14 mouse cellular contexts compared by ENCODE assay signal in the genomic region with DNA sequence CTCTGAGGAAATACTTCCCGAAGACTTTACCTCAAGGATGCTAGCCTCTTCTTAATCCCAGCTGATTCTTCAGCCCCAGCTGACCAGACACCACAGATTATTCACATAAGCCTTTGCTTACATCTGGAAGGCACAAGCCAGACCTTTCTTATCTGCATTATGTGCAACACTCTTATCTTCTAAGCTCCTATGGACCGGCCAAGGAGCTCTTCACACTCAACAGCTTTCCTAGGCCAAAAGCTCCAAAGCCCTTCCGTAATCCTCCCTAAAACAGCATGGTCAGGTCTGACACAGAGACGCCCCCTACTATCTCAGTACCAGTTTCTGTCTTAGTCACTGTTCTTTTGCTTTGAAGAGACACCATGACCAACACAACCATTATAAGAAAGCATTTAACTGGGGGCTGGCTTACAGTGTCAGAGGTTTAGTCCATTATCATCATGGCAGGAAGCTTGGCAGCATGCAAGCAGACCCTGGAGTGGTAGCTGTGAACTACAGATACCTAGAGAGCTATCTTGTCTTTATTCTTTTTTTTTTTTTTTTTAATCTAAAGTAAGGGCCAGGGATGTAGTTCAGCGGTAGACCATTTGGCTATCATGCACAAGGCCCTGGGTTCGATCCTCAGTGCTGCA. TPM values are rescaled to one million over a fixed set of nuclear protein-coding genes. Genes with fewer than 3 reads are reported as not detected.
DNase-seq lines count a peak whose midpoint lies in the region; ATAC-seq and TF ChIP-seq lines count a peak whose summit lies in the region.
"Had no signal": no experiment of that assay in that cellular context is flagged by ENCODE, and none has a peak within 500 bp of the region (broad histone marks: within the 10 kb centered on the region; RNA-seq: fewer than 3 reads in every experiment).

No protein-coding gene starts in this region.

- TF ChIP-seq POLR2A in CH12.LX (IDR thresholded peaks at IDR 0.05; ENCODE audit: low read depth, low read length) (no peak), MEL (IDR thresholded peaks at IDR 0.05; ENCODE audit: control insufficient read depth in 1 of 2, insufficient read depth in 1 of 2, low read depth in 1 of 2, low read length in 2 of 2, poor library complexity in 1 of 2) (no peak)

- H3K9me3 ChIP-seq in CH12.LX (replicated peaks; ENCODE audit: low read length) (no peaks in the 10 kb centered on the region), MEL (replicated peaks; ENCODE audit: insufficient read depth, low read length) (no peaks in the 10 kb centered on the region)
- H3K9me3 ChIP-seq in liver, postnatal 0 days (ENCODE audit: low read length) = no peaks in the 10 kb centered on the region
- H3K9me3 ChIP-seq: limb, embryonic 10.5 days had no signal

- TF ChIP-seq RAD21 in CH12.LX (IDR thresholded peaks at IDR 0.05; ENCODE audit: low read depth, low read length) (no peak), MEL (IDR thresholded peaks at IDR 0.05; ENCODE audit: low read depth, low read length) (no peak)

- H3K4me1 ChIP-seq in CH12.LX (ENCODE audit: control insufficient read depth in 1 of 2, insufficient read depth in 2 of 2) (peaks cover 4 to 39% of the 10 kb centered on the region in 2 experiments), MEL (ENCODE audit: control insufficient read depth in 1 of 2, insufficient read depth in 2 of 2, low read length in 2 of 2) (peaks cover 2 to 25% of the 10 kb centered on the region in 2 experiments; a peak in 3 of 4 replicates)
- peaks cover 16% of the 10 kb centered on the region for H3K4me1 ChIP-seq in liver, postnatal 0 days (ENCODE audit: insufficient read depth)
- H3K4me1 ChIP-seq: limb, embryonic 10.5 days had no signal

- H3K79me2 ChIP-seq in CH12.LX (replicated peaks; ENCODE audit: control insufficient read depth, extremely low read depth, insufficient read depth, poor library complexity, severe bottlenecking) = no peaks in the 10 kb centered on the region
- H3K79me2 ChIP-seq in MEL (ENCODE audit: control insufficient read depth, insufficient read depth, low read length, poor library complexity) = no peaks in the 10 kb centered on the region

- H3K4me3 ChIP-seq in CH12.LX (replicated peaks in 1 of 3; ENCODE audit: low read depth in 2 of 3, low read length in 2 of 3, poor library complexity in 1 of 3) (no peak overlapping the region), MEL (ENCODE audit: control insufficient read depth in 1 of 2, insufficient read depth in 1 of 2, low read depth in 2 of 2, low read length in 2 of 2) (no peak overlapping the region)
- H3K4me3 ChIP-seq in liver, postnatal 0 days (ENCODE audit: low read depth, low read length) = no peak overlapping the region
- H3K4me3 ChIP-seq in layer of hippocampus, adult 2 months = no peak overlapping the region
- H3K4me3 ChIP-seq: limb, embryonic 10.5 days had no signal

- in situ Hi-C loops in CH12.LX (cut with MboI; ENCODE audit: low pct_ligation_motif_present, low pct_unique_long_range_greater_than_20kb, low sequenced_read_pairs) = no loop called here

- H3K9ac ChIP-seq in CH12.LX (ENCODE audit: insufficient read depth, low read depth) = no peak overlapping the region
- no peak overlapping the region for H3K9ac ChIP-seq in MEL (ENCODE audit: control insufficient read depth, low read depth, low read length, poor library complexity, severe bottlenecking)
- no peak overlapping the region for H3K9ac ChIP-seq in liver, postnatal 0 days (replicated peaks)

- no peaks in the 10 kb centered on the region for H3K36me3 ChIP-seq in CH12.LX (replicated peaks in 1 of 2; ENCODE audit: control insufficient read depth in 1 of 2, insufficient read depth in 1 of 2, low read length in 1 of 2)
- H3K36me3 ChIP-seq in MEL (ENCODE audit: control insufficient read depth in 1 of 2, insufficient read depth in 2 of 2, low read length in 2 of 2) = peaks cover 0 to 10% of the 10 kb centered on the region in 2 experiments; a peak in 2 of 4 replicates
- no peaks in the 10 kb centered on the region for H3K36me3 ChIP-seq in liver, postnatal 0 days (replicated peaks; ENCODE audit: insufficient read depth, low read length)
- H3K36me3 ChIP-seq: limb, embryonic 10.5 days had no signal

- 59% methylated on average over 6 of the region's 6 CpGs for WGBS in liver, postnatal 0 days (ENCODE audit: insufficient replicate concordance)

- TF ChIP-seq CTCF in CH12.LX (conservative IDR thresholded peaks at IDR 0.05 in 1 of 2, IDR thresholded peaks at IDR 0.05 in 1 of 2; ENCODE audit: low read depth in 2 of 2, low read length in 2 of 2) (no peak), MEL (IDR thresholded peaks at IDR 0.05 in 2 of 3, conservative IDR thresholded peaks at IDR 0.05 in 1 of 3; ENCODE audit: control insufficient read depth in 1 of 3, insufficient read depth in 1 of 3, low read depth in 2 of 3, low read length in 3 of 3, poor library complexity in 1 of 3, severe bottlenecking in 1 of 3) (no peak)
- no peak for TF ChIP-seq CTCF in liver, postnatal 0 days (IDR thresholded peaks at IDR 0.05; ENCODE audit: low read depth)
- no peak for TF ChIP-seq CTCF in layer of hippocampus, adult 2 months (conservative IDR thresholded peaks at IDR 0.05)

- no peak overlapping the region for H3K4me2 ChIP-seq in CH12.LX (ENCODE audit: insufficient read depth, low read depth, poor library complexity, severe bottlenecking)
- H3K4me2 ChIP-seq in liver, postnatal 0 days (ENCODE audit: low read depth, low read length) = no peak overlapping the region

- DNase-seq in CH12.LX (ENCODE audit: extremely low read depth) = no peak
- peak; percentile 53 for DNase-seq in MEL (ENCODE audit: low read depth, low spot score)
- DNase-seq in liver = peak; percentile 27
- no peak for DNase-seq in liver, postnatal 0 days
- no peak for DNase-seq in layer of hippocampus, adult 2 months (ENCODE audit: low spot score in 2 of 2)
- DNase-seq in frontal cortex, postnatal 14 days (ENCODE audit: low spot score in 2 of 2) = no peak
- no peak for DNase-seq in right cerebral cortex, postnatal 14 days
- DNase-seq: cerebellum, adult 9-10 months; gastrocnemius, postnatal 36 days; kidney, adult 8-10 months; kidney, postnatal 25 days; midbrain, embryonic 14.5 days had no signal

- TF ChIP-seq EP300 in CH12.LX (IDR thresholded peaks at IDR 0.05; ENCODE audit: low read length) (no peak), MEL (IDR thresholded peaks at IDR 0.05; ENCODE audit: low read depth in 1 of 2, low read length in 2 of 2) (0 out of 4 replicates have a peak, but pooled peaks have one; percentile 9 to 19)
- TF ChIP-seq EP300 in liver, postnatal 0 days (IDR thresholded peaks at IDR 0.05; ENCODE audit: low read depth) = peak; percentile 50; the same call in 1 of the 2 replicates

- dilution Hi-C loops in CH12.LX (cut with MboI; ENCODE audit: extremely low pct_ligation_motif_present, extremely low pct_unique_long_range_greater_than_20kb, low sequenced_read_pairs) = no loop called here

- H3K27ac ChIP-seq in CH12.LX (ENCODE audit: insufficient read depth, low read depth) (no peak overlapping the region), MEL (ENCODE audit: control insufficient read depth, low read depth, low read length) (peak overlapping the region; percentile 85)
- peak overlapping the region; percentile 73 for H3K27ac ChIP-seq in liver, postnatal 0 days (ENCODE audit: low read depth)
- H3K27ac ChIP-seq in layer of hippocampus, adult 2 months = no peak overlapping the region
- H3K27ac ChIP-seq: limb, embryonic 10.5 days had no signal

- H3K27me3 ChIP-seq in CH12.LX (replicated peaks) (no peaks in the 10 kb centered on the region), MEL (ENCODE audit: control insufficient read depth in 1 of 2, insufficient read depth in 2 of 2, low read length in 2 of 2) (no peaks in the 10 kb centered on the region)
- no peaks in the 10 kb centered on the region for H3K27me3 ChIP-seq in liver, postnatal 0 days (ENCODE audit: insufficient read depth, low read length)

- peak; percentile 3; the same call in 1 of the 2 replicates for ATAC-seq in liver, postnatal 0 days
- ATAC-seq: forebrain, embryonic 14.5 days had no signal

TF ChIP-seq in CH12.LX, 34 proteins besides CTCF, POLR2A, EP300 and RAD21:
- peak; percentile 42; the same call in 1 of the 2 replicates for TF ChIP-seq IRF4 (IDR thresholded peaks at IDR 0.05; ENCODE audit: low read depth, low read length)
- no peak for TF ChIP-seq ZKSCAN1 (IDR thresholded peaks at IDR 0.05; ENCODE audit: borderline replicate concordance, low read depth, low read length)
TF ChIP-seq in CH12.LX: peak in this region for 1.

TF ChIP-seq in MEL, 35 proteins besides CTCF, POLR2A, EP300 and RAD21:
- peak; percentile 76 for TF ChIP-seq ZNF384 (IDR thresholded peaks at IDR 0.05; ENCODE audit: low read depth, low read length)
- TF ChIP-seq SIN3A (IDR thresholded peaks at IDR 0.05; ENCODE audit: low read length) = no peak
- no peak for TF ChIP-seq HCFC1 (IDR thresholded peaks at IDR 0.05; ENCODE audit: low read depth, low read length)
- 0 out of 2 replicates have a peak, but pooled peaks have one; percentile 16 for TF ChIP-seq ETS1 (IDR thresholded peaks at IDR 0.05; ENCODE audit: low read depth, low read length)
- TF ChIP-seq GATA1 (IDR thresholded peaks at IDR 0.05; ENCODE audit: low read depth, low read length) = peak; percentile 52
- 0 out of 2 replicates have a peak, but pooled peaks have one; percentile 24 for TF ChIP-seq MXI1 (IDR thresholded peaks at IDR 0.05; ENCODE audit: low read depth, low read length)
- TF ChIP-seq TAL1 (IDR thresholded peaks at IDR 0.05; ENCODE audit: low read length) = peak; percentile 61
- no peak for TF ChIP-seq USF1 (IDR thresholded peaks at IDR 0.05; ENCODE audit: low read depth, low read length)
- TF ChIP-seq RCOR1 (IDR thresholded peaks at IDR 0.05; ENCODE audit: low read depth, low read length) = peak; percentile 52; the same call in 1 of the 2 replicates
- no peak for TF ChIP-seq POLR2AphosphoS5 (IDR thresholded peaks at IDR 0.05; ENCODE audit: borderline replicate concordance, low read depth, low read length)
- no peak for TF ChIP-seq MYB (IDR thresholded peaks at IDR 0.05; ENCODE audit: low read depth, low read length)
- peak; percentile 28; the same call in 1 of the 2 replicates for TF ChIP-seq TCF12 (IDR thresholded peaks at IDR 0.05; ENCODE audit: low read depth, low read length)
- TF ChIP-seq GABPA (IDR thresholded peaks at IDR 0.05; ENCODE audit: low read depth, low read length) = no peak
- no peak for TF ChIP-seq CHD2 (IDR thresholded peaks at IDR 0.05; ENCODE audit: low read length)

RNA-seq across cellular contexts. Expression of a gene that starts 13.1 kb away (rescaled TPM):
- total RNA-seq in CH12.LX (2012; rRNA removed) = 4.2 and 4.3 TPM in 2 replicates
- 4.2 and 4.7 TPM in 2 replicates for total RNA-seq in CH12.LX (2014; rRNA removed)
- polyA plus RNA-seq in CH12.LX (2012; ENCODE audit: insufficient read length, low read depth) = 7.5 and 8.6 TPM in 2 replicates
- 7.1 and 8.5 TPM in 2 replicates for total RNA-seq in MEL (2012; rRNA removed)
- polyA plus RNA-seq in MEL (2012; ENCODE audit: insufficient read depth in 1 of 2, insufficient read length in 2 of 2, low read depth in 1 of 2, low replicate concordance in 2 of 2, missing spikeins in 1 of 2) = 10 to 100 TPM in 1 of 2 experiments, not detected in 1; 10.7 TPM
- polyA plus RNA-seq in liver, postnatal 0 days (2015; fragmentation: Nextera tagmentation; extraction: Ambion mirVana) = 2.5 and 2.9 TPM in 2 replicates
- total RNA-seq in layer of hippocampus, adult 2 months (2021) = 1 to 10 TPM; 7.7 to 8.9 TPM

Comparison
In these comparisons a context has a peak if more than half of its experiments do, and no peak if none do; other contexts are left out.
1. DNase-seq: peak in MEL (single experiment) and liver (single experiment); none in CH12.LX (single experiment), liver, postnatal 0 days (single experiment), layer of hippocampus, adult 2 months (0 of 2), frontal cortex, postnatal 14 days (0 of 2) and right cerebral cortex, postnatal 14 days (single experiment).
2. H3K27ac ChIP-seq: peak in MEL (single experiment) and liver, postnatal 0 days (single experiment); none in CH12.LX (single experiment) and layer of hippocampus, adult 2 months (single experiment).